Mouse (Mus musculus) heart, postnatal 25 days (tissue): ENCODE results near the gene Fyn. TPM values are rescaled to one million over a fixed set of nuclear protein-coding genes. Genes with fewer than 3 reads are reported as not detected.

Experiments
- DNase-seq: peaks from one replicate; pipeline ENCODE4 v3.0.0; 2022; ENCODE audit warnings: low spot score
- intact Hi-C: fragments of 180-260 bp; cut with DNase I; formaldehyde crosslinking; loops from one replicate; pipeline ENCODE4 v1.15.1; 2025
- total RNA-seq, 2 experiments: library from RNA; stranded (reverse); gene quantifications; 2 replicates each; pipeline ENCODE4 v1.2.3; 2021

Fyn gene
- total RNA-seq, 2 experiments from 2014 or later = 29.1 to 42.5 TPM

GRCm38 (mm10) chr10:39376676-39377075, 8.0 kb downstream of the Fyn start:
- DNase-seq = no peak

GRCm38 (mm10) chr10:39377219-39377618, 8.6 kb downstream of the Fyn start:
- no peak for DNase-seq
- intact Hi-C loops = no loop called here

More at GRCm38 (mm10) chr10:39376676-39377075, 8.0 kb downstream of the Fyn start:
- intact Hi-C loops = no loop called here

DNA sequence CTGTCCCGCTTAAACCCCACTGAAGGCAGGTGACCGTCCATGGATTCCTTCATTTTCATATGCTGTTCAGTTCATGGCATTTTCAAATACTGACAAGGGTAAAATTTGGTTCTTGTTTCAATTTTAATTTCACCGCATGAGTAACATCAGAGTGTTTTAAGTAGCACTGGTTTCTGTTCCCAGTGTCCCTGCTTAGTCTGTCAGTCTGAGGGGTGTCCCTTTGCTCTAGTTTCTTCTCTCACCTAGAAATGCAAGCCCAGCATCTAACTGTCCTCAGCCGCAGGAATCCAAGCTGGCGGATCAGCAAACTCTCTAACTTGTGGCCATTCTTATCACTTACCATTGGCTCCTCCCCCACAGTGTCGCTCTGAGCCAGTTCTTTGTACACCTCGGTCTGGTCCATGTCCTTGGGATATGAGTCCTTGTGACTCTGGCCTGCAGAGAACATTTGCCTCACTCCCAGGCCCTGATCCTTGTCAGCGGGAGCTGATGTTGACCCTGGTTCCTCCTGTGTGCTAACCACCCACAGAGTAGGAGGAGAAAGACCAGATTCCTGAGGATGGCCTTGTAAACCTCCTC, 9.5 kb downstream of the Fyn start:
- intact Hi-C loops = no loop called here
- no peak for DNase-seq

DNA sequence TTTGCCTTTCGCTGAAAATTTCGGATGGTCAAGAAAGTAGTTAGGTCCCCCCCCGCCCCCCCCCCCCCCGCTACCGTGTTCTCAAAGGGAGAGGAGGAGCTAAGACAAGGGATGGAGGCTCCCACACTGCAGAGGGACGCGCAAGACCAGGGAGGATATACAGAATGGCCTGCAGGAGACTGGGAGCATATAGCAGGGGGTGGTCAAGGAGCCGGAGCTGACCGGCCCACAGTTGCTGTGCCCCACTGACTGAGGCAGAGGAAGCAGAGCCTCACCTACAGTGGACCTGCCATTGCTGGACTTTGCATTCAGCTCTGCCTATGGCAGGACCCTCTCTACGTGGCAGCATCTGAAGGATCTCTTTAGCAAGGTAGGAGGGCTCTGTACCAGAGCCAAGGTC, 10.6 kb downstream of the Fyn start:
- no peak for DNase-seq
- intact Hi-C loops = no loop called here

DNA sequence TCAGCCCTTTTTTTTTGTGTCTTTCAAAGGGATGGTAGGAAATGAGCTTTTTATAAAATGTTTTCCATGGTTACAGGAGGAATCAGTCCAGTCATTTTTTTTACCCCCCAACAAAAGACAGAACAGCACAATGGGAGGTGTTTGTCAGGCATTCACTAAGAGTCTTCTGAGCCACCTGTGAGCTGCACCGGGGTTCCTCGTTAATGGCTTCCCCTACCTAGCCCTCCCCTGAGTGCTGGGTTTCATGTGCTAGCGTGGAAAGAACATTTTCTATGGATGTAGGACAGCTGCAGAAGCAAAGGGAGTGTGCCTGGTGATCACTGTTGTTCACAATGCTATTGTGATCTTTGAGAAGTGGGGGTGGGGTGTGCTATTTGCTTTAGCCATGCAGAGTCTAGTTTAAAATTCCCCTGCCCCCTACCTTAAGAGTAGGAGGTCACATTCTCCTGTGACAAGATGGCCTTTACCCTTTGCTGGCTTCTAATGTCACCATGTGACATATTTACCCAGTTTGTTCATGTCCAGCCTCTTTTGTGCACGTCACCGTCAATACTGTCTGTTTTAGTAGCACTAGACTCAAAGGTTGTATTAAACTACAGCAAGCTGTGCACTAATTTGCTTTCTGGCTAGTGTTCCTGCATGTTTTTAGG, 11.2 kb downstream of the Fyn start:
- DNase-seq = no peak
- intact Hi-C loops = no loop called here

DNA sequence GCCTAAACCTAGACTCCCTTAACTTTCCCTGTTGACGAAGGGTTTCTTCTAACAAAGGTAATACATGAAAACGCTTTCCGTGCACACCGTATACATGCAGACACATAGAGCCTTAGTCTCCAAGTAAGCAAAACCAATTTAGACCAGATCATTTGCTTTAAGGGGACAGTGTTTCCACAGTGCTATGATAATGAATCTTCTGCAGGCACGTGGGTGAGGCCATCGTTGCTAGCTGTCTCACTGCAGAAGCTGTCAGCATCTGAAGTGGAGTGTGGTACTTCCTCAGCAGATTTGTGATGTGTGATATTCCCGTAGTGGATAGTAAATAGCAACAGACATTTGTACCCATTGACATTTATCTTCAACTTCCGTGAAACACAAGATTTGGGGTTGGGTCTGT, 16.6 kb downstream of the Fyn start:
- no peak for DNase-seq
- intact Hi-C loops = no loop called here

- no peak for DNase-seq
- intact Hi-C loops = no loop called here
These were observed 17.5 kb downstream of the Fyn start for GRCm38 (mm10) chr10:39386203-39386602.

- intact Hi-C loops = no loop called here
- no peak for DNase-seq
These were observed 18.4 kb downstream of the Fyn start for GRCm38 (mm10) chr10:39387024-39387423.

GRCm38 (mm10) chr10:39387556-39387955, 18.9 kb downstream of the Fyn start:
- intact Hi-C loops = no loop called here
- DNase-seq = no peak

DNA sequence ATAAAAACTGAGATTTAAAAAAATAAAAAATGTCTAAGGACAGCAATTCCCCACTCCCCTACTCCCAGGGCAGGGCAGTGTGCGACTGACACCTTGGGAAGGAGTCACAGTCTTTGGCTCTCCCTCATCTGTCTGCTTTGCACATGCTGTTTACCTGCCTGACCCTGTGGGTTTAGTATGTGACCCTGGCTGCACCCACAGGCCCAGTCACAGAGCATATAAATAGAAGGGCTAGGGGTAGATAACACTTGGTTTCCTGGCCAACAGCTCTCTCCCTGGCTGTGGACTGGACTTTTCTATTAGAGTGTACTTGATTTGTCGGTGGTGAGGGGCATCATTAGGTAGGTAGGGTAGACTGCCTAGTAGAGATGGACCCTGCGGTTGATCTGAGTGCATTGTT, 19.5 kb downstream of the Fyn start:
- no peak for DNase-seq
- intact Hi-C loops = no loop called here

- no peak for DNase-seq
- intact Hi-C loops = no loop called here
These were observed 20.8 kb downstream of the Fyn start for GRCm38 (mm10) chr10:39389451-39389891.

- DNase-seq = no peak
- intact Hi-C loops = no loop called here
These were observed 21.9 kb downstream of the Fyn start for GRCm38 (mm10) chr10:39390541-39390940.

- no peak for DNase-seq
- intact Hi-C loops = no loop called here
These were observed 24.3 kb downstream of the Fyn start for GRCm38 (mm10) chr10:39392900-39393483.

DNA sequence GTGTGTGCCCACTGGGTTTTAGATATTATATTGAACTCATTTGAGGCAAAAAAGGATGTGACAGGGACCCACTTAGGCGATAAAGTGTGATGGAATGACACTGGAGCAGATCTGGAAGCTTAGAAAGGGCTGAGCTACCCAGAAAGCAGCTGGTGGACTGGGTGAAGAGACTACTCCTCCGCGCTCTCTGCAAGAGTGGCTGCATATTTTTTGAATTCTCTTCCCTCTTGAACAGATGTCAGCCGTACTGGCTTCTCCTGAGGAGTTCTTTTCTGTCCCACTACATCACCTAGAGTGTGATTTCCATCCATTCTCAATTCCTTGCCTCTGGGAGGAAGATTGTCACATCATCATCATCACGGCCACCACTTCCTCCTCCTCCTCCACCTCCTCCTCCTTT, 26.9 kb downstream of the Fyn start:
- DNase-seq = no peak
- intact Hi-C loops = no loop called here

GRCm38 (mm10) chr10:39398924-39399323, 30.3 kb downstream of the Fyn start:
- intact Hi-C loops = no loop called here
- DNase-seq = no peak

DNA sequence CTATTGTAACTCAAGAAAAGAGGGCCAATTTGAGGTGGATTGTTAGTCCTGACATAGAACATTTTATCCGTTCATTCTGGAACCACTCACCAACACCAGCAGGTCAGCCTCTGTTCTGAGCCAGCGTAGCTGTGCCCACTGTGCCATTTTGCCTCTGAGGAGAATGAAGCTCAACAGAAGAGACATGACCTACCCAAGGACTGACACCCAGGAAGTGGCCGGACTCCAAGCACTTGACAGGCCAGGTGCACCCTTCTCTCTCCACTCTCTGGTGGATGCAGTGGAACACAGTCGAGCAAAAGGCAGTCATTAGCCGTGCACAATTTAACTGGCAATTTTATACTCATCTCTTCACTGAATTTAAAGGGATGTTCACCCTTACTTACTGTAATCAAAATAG, 31.5 kb downstream of the Fyn start:
- DNase-seq = no peak
- intact Hi-C loops = no loop called here

- intact Hi-C loops = no loop called here
- DNase-seq = no peak
These were observed 33.8 kb downstream of the Fyn start for GRCm38 (mm10) chr10:39402487-39402886.

DNA sequence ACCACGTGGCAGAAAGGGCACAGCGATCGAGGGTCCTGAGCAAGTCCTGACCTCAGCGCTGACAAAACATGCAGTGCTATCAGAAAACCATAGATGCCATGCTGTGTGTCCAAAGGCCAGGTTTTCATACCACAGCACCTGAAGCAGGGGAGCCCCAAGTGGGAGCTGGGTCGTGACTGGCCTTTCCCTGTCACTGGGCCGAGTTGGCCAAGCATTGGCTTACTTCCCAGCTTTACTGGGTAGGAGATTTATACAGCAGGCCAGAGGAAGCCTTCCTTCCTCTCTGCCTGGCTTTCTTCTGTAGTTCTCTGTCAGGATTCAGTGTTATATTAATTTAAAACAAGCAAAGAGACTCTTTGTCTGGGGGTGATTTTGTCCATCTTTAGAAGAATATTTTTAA, 35.1 kb downstream of the Fyn start:
- intact Hi-C loops = no loop called here

GRCm38 (mm10) chr10:39404175-39404574, 35.5 kb downstream of the Fyn start:
- intact Hi-C loops = no loop called here
- no peak for DNase-seq

More for the DNA sequence above, 35.1 kb downstream of the Fyn start:
- DNase-seq = no peak

DNA sequence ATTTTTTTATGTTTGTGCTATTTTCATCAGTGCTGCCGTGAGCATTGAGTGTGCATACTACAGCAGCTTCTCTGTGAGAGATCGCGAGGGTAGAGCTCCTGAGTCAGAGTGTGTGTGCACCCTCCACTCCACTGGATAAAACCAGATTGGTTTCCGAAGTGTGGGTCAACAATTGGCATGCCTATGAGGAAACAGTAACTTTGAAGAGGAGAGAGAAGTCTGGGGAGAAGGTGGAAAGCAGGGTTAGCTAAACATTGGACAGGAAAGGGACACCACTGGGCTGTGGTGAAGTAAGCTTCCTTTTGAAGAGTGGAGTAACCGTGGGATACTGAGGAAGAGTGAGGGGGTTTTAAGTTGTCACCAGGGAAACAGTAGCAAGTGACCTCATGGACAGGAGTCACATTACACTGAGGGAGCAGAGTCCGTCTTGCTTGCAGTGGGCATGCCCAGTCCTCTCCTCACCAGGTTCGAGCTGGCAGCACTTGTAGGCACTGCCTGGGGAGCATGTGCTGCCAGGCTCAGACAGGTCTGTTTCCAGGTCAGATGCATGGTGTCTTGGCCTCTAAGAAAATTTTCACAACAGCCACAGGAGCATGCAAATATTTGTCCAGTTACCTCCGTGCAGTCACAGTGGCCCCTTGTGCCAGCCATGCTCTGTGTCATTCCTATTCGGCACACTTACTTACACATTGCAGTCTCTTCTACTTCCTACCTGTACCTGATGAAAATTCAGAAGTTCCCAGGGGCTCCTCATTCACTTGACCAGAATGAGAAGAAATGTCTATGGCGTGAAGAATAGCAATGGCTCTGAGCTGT, 37.5 kb downstream of the Fyn start:
- intact Hi-C loops = no loop called here
- DNase-seq = no peak

GRCm38 (mm10) chr10:39406798-39407189, 38.1 kb downstream of the Fyn start:
- DNase-seq = no peak
- intact Hi-C loops = no loop called here
